Mouse (Mus musculus): ENCODE measurements at regions not wholly inside any gene's neighbourhood (a gene's known extent, or its start where the extent isn't known, plus 50 kb on each side); places are given as distances from the start of the nearest gene placed in this dataset.

DNA sequence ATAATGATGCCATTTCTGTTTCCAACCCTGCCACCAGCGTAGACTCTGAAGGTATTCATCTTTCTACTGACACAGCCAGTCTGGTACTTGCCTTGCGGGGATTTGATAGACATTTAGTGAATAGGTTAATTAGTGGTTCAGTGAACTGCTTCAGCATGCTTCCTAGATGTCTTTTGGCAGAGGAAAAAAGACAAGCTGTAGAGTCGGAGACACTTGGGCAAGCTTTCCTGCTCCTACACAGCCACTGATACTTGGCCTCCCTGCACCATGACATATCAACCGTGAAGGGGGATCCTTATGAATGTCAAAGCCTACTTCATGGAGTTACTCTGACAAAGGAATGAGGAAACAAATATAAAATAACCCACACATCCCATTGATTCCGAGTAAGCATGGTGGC, 308.7 kb downstream of the Kctd12 start:
- Histone ChIP-seq H3K4me3 (ENCODE audit: low read depth, low read length) (no peak overlapping the region), H3K27ac (ENCODE audit: low read length) (no peak overlapping the region), H3K9ac (ENCODE audit: low read depth, low read length) (no peak overlapping the region), H3K9me3 (replicated peaks; ENCODE audit: control insufficient read depth, low read length) (no peaks in the 10 kb centered on the region), H3K4me2 (ENCODE audit: low read depth, low read length) (no peak overlapping the region), H3K36me3 (ENCODE audit: control insufficient read depth, insufficient read depth) (no peaks in the 10 kb centered on the region), H3K4me1 (ENCODE audit: control insufficient read depth, low read depth, low read length) (no peaks in the 10 kb centered on the region), H3K27me3 (ENCODE audit: control insufficient read depth, insufficient read depth, low read depth, low read length) (no peaks in the 10 kb centered on the region)
- WGBS (ENCODE audit: insufficient replicate concordance), result 75% methylated on average over 5 of the region's 5 CpGs
- no peak for ATAC-seq (ENCODE audit: low read depth)

DNA sequence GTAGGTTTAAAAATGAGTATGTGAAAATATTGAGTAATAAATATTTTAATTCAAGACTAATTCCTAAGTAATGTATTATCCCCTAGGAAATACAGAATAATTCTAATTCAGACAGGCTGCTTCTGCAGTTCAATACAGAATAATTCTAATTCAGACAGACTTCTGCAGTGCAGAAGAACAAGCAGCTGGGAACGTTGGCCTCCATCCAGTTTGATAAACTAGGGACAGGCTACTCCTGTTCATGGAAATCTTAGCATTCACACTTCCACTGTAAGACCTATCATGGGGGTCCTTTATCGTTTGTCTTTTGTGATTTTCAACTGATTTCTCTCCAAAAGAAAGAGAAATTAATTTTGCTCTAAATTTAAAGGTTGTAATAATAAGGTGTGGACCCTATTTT, 319.2 kb downstream of the Kctd12 start:
- Histone ChIP-seq H3K9me3 (replicated peaks; ENCODE audit: control insufficient read depth, low read length) (no peaks in the 10 kb centered on the region), H3K4me1 (ENCODE audit: control insufficient read depth, low read depth, low read length) (no peaks in the 10 kb centered on the region), H3K27me3 (ENCODE audit: control insufficient read depth, insufficient read depth, low read depth, low read length) (no peaks in the 10 kb centered on the region), H3K4me3 (ENCODE audit: low read depth, low read length) (no peak overlapping the region), H3K36me3 (ENCODE audit: control insufficient read depth, insufficient read depth) (no peaks in the 10 kb centered on the region), H3K4me2 (ENCODE audit: low read depth, low read length) (no peak overlapping the region), H3K27ac (ENCODE audit: low read length) (no peak overlapping the region), H3K9ac (ENCODE audit: low read depth, low read length) (no peak overlapping the region)
- no peak for ATAC-seq (ENCODE audit: low read depth)
- 40% methylated on average over 2 of the region's 2 CpGs for WGBS (ENCODE audit: insufficient replicate concordance)

DNA sequence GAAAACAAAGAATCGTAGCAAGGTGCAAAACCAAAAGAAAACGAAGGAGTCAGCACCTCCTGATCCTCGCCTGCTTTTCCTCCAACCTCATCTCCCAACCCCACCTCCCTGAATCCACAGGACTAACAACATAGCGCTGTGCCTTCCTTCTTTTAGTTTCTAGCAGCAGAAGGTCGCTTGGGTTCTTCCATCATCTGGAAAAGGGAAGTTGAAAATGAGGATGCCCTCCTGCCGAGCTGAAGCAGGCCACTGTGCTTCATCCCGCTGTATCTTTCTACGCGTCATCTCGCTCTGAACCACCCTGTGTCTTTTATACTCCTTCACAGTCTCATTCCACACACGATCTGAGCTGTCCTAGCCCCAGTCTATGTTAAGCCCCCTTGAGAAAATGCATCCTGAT, 322.1 kb downstream of the Kctd12 start:
- H3K27ac ChIP-seq (ENCODE audit: low read length), result no peak overlapping the region
- H3K36me3 ChIP-seq (ENCODE audit: control insufficient read depth, insufficient read depth), result no peaks in the 10 kb centered on the region
- H3K4me1 ChIP-seq (ENCODE audit: control insufficient read depth, low read depth, low read length), result no peaks in the 10 kb centered on the region
- 60% methylated on average over 11 of the region's 11 CpGs for WGBS (ENCODE audit: insufficient replicate concordance)
- no peaks in the 10 kb centered on the region for H3K27me3 ChIP-seq (ENCODE audit: control insufficient read depth, insufficient read depth, low read depth, low read length)
- H3K9me3 ChIP-seq (replicated peaks; ENCODE audit: control insufficient read depth, low read length), result no peaks in the 10 kb centered on the region
- H3K4me3 ChIP-seq (ENCODE audit: low read depth, low read length), result no peak overlapping the region
- H3K9ac ChIP-seq (ENCODE audit: low read depth, low read length), result no peak overlapping the region
- ATAC-seq (ENCODE audit: low read depth), result no peak
- H3K4me2 ChIP-seq (ENCODE audit: low read depth, low read length), result no peak overlapping the region

DNA sequence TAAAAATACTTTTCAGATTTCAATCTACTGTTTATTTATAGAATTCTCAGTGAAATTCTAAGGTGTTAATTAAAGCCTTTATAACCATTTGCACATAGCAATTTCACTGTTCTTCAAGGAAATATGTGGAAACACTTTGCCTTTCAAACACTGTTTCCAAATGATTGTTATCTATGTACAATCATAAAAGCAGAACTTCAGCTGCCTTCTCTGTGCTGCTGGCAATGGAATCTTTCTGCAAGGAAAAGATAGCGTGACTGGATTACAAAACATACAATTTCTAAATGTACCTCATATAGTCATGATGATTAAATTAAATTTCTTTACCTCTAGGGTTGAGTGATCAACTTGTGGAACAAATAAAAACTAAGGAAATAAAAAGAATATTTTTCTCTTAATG, 326.2 kb downstream of the Kctd12 start:
- H3K27ac ChIP-seq (ENCODE audit: low read length), result no peak overlapping the region
- H3K27me3 ChIP-seq (ENCODE audit: control insufficient read depth, insufficient read depth, low read depth, low read length), result no peaks in the 10 kb centered on the region
- WGBS (ENCODE audit: insufficient replicate concordance), result 66% methylated on average over 1 of the region's 1 CpGs
- H3K9ac ChIP-seq (ENCODE audit: low read depth, low read length), result no peak overlapping the region
- no peak overlapping the region for H3K4me2 ChIP-seq (ENCODE audit: low read depth, low read length)
- no peak overlapping the region for H3K4me3 ChIP-seq (ENCODE audit: low read depth, low read length)
- ATAC-seq (ENCODE audit: low read depth), result no peak
- H3K4me1 ChIP-seq (ENCODE audit: control insufficient read depth, low read depth, low read length), result no peaks in the 10 kb centered on the region
- no peaks in the 10 kb centered on the region for H3K36me3 ChIP-seq (ENCODE audit: control insufficient read depth, insufficient read depth)
- H3K9me3 ChIP-seq (replicated peaks; ENCODE audit: control insufficient read depth, low read length), result no peaks in the 10 kb centered on the region

DNA sequence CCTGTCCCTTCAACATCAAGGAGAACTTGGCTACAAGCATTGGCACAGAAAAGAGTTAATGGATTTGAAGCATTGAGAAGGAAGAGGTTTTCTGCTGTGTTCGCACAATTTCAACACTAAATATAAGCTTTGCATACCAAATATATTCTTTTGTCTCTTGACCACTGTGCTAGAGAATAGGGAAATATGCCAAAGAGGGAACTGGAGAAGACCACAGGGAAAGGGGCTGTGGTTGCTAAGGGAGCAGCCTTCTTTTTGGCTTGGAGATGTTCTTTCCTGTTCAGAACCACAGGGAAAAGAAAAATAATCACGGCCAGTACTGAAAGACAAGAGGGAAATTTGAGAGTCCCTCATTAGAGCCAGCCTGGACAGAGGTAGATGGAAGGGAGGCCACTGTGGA, 352.8 kb downstream of the Kctd12 start:
- H3K9me3 ChIP-seq (replicated peaks; ENCODE audit: control insufficient read depth, low read length), result no peaks in the 10 kb centered on the region
- WGBS (ENCODE audit: insufficient replicate concordance), result 46% methylated on average over 2 of the region's 2 CpGs
- no peak overlapping the region for H3K4me3 ChIP-seq (ENCODE audit: low read depth, low read length)
- no peaks in the 10 kb centered on the region for H3K4me1 ChIP-seq (ENCODE audit: control insufficient read depth, low read depth, low read length)
- no peak overlapping the region for H3K27ac ChIP-seq (ENCODE audit: low read length)
- no peaks in the 10 kb centered on the region for H3K27me3 ChIP-seq (ENCODE audit: control insufficient read depth, insufficient read depth, low read depth, low read length)
- no peak for ATAC-seq (ENCODE audit: low read depth)
- no peak overlapping the region for H3K9ac ChIP-seq (ENCODE audit: low read depth, low read length)
- H3K4me2 ChIP-seq (ENCODE audit: low read depth, low read length), result no peak overlapping the region
- H3K36me3 ChIP-seq (ENCODE audit: control insufficient read depth, insufficient read depth), result no peaks in the 10 kb centered on the region

DNA sequence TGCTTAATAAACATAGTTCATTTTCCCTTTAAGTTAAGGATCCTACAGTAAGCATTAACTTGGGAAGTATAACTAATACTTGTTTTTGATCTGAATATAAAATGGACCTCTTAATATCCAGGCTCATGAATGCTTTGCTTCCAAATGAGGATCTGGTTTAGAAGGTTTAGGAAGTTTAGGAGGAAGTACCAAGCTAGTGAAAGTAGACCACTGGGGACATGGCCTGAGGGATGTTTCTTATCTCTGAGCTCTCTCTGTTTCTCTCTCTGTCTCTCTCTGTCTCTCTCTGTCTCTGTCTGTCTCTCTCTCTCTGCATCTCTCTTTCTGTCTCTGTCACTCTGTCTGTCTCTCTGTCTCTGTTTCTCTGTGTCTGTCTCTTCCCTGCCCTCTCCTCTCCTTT, 360.9 kb downstream of the Kctd12 start:
- Histone ChIP-seq H3K27ac (ENCODE audit: low read length) (no peak overlapping the region), H3K4me1 (ENCODE audit: control insufficient read depth, low read depth, low read length) (no peaks in the 10 kb centered on the region), H3K4me3 (ENCODE audit: low read depth, low read length) (no peak overlapping the region), H3K36me3 (ENCODE audit: control insufficient read depth, insufficient read depth) (no peaks in the 10 kb centered on the region), H3K4me2 (ENCODE audit: low read depth, low read length) (no peak overlapping the region), H3K9ac (ENCODE audit: low read depth, low read length) (no peak overlapping the region), H3K27me3 (ENCODE audit: control insufficient read depth, insufficient read depth, low read depth, low read length) (no peaks in the 10 kb centered on the region), H3K9me3 (replicated peaks; ENCODE audit: control insufficient read depth, low read length) (no peaks in the 10 kb centered on the region)
- no peak for ATAC-seq (ENCODE audit: low read depth)

DNA sequence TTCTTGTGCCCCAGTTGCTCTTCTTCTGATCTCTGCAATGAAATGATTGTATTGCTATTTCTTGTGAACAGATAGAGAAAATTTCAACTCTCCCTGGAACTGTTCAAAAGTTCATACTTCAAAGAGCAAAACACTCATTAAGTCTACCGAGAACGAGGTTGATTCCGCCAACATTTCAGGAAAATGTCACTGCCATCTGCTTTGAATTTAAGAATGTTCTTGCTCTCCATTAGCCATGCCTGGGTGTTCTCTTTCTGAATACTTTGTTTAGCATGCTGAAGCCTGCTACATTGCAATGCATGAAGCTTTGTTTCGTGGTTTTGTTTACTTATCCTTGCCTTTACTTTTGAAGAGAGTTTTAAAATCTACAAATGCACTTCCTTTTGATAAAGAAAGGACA, 363.4 kb downstream of the Kctd12 start:
- H3K9me3 ChIP-seq (replicated peaks; ENCODE audit: control insufficient read depth, low read length), result no peaks in the 10 kb centered on the region
- no peak overlapping the region for H3K9ac ChIP-seq (ENCODE audit: low read depth, low read length)
- H3K27me3 ChIP-seq (ENCODE audit: control insufficient read depth, insufficient read depth, low read depth, low read length), result no peaks in the 10 kb centered on the region
- no peak for ATAC-seq (ENCODE audit: low read depth)
- H3K4me1 ChIP-seq (ENCODE audit: control insufficient read depth, low read depth, low read length), result no peaks in the 10 kb centered on the region
- no peak overlapping the region for H3K4me2 ChIP-seq (ENCODE audit: low read depth, low read length)
- no peak overlapping the region for H3K4me3 ChIP-seq (ENCODE audit: low read depth, low read length)
- H3K36me3 ChIP-seq (ENCODE audit: control insufficient read depth, insufficient read depth), result no peaks in the 10 kb centered on the region
- H3K27ac ChIP-seq (ENCODE audit: low read length), result no peak overlapping the region
- 58% methylated on average over 4 of the region's 4 CpGs for WGBS (ENCODE audit: insufficient replicate concordance)

DNA sequence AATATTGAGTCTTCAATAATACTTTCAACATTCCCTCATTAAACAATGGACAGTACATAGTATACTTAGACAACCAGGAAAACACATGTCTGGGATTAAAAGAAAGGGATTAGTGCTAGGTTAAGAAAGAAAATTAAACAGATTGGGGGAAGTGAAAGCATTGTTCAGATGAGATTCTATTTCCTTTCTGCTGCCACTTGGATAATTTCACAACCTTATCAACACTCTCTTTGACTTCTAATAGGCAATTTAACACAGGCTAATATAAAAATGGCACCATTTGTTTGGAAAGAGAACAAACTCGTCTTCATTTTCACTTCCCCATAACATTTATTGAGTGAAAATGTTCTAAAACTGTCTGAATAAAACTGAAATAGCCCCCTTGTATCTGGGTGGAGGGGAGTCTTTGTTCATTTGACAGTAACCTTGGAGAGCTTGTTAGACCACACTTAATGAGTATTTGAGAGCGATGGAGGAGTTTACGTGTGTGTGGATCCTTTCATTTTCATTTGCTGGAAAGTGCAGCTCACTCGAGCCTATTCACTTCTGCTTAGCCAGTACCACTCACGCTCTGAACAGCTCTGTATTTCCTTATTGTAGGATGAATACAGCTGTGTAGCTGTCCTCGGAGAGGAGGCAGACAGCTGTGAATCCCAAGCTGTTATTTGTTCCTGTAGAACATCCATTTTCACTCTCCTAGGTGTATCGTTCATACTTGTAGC, 366.7 kb downstream of the Kctd12 start:
- no peak for ATAC-seq (ENCODE audit: low read depth)
- Histone ChIP-seq H3K4me1 (ENCODE audit: control insufficient read depth, low read depth, low read length) (no peaks in the 10 kb centered on the region), H3K36me3 (ENCODE audit: control insufficient read depth, insufficient read depth) (no peaks in the 10 kb centered on the region), H3K4me3 (ENCODE audit: low read depth, low read length) (no peak overlapping the region), H3K9ac (ENCODE audit: low read depth, low read length) (no peak overlapping the region), H3K4me2 (ENCODE audit: low read depth, low read length) (no peak overlapping the region), H3K27ac (ENCODE audit: low read length) (no peak overlapping the region), H3K27me3 (ENCODE audit: control insufficient read depth, insufficient read depth, low read depth, low read length) (no peaks in the 10 kb centered on the region), H3K9me3 (replicated peaks; ENCODE audit: control insufficient read depth, low read length) (no peaks in the 10 kb centered on the region)
- 53% methylated on average over 7 of the region's 7 CpGs for WGBS (ENCODE audit: insufficient replicate concordance)

DNA sequence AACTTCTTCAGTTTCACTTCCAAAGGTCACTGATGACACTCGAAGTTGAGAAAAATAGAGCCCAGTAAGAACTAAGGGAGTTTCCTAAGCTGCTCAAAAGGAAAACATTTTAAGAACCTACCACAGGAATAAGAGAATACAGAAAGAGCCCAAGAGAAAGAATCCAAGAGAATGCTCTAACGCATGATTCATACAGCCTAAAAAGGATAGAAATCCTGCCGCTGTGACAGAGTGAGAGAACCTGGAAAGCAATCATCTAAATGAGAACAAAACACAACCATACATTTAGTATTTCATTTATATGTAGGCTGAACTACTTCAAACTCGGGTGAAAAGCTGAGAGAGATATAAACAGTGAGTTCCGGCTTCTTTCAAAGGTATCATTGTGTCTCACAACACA, 376.4 kb downstream of the Kctd12 start:
- H3K36me3 ChIP-seq (ENCODE audit: control insufficient read depth, insufficient read depth), result no peaks in the 10 kb centered on the region
- WGBS (ENCODE audit: insufficient replicate concordance), result 68% methylated on average over 5 of the region's 5 CpGs
- H3K4me2 ChIP-seq (ENCODE audit: low read depth, low read length), result no peak overlapping the region
- H3K9ac ChIP-seq (ENCODE audit: low read depth, low read length), result no peak overlapping the region
- H3K27ac ChIP-seq (ENCODE audit: low read length), result no peak overlapping the region
- H3K9me3 ChIP-seq (replicated peaks; ENCODE audit: control insufficient read depth, low read length), result no peaks in the 10 kb centered on the region
- no peaks in the 10 kb centered on the region for H3K4me1 ChIP-seq (ENCODE audit: control insufficient read depth, low read depth, low read length)
- no peaks in the 10 kb centered on the region for H3K27me3 ChIP-seq (ENCODE audit: control insufficient read depth, insufficient read depth, low read depth, low read length)
- ATAC-seq (ENCODE audit: low read depth), result no peak
- no peak overlapping the region for H3K4me3 ChIP-seq (ENCODE audit: low read depth, low read length)
